Mouse (Mus musculus) forebrain, embryonic 15.5 days (tissue): Measurements from ENCODE around the gene Kif1b. TPM values are rescaled to one million over a fixed set of nuclear protein-coding genes. Genes with fewer than 3 reads are reported as not detected.

Source experiments
- ATAC-seq: fragments of 200-750 bp; cut with Nextera tagmentation; replicated peaks from 2 replicates; pipeline ENCODE4 v1.8.0; 2017; ENCODE audit warnings: mild to moderate bottlenecking, moderate TSS enrichment, moderate library complexity
- H3K27ac ChIP-seq: fragments of 300-500 bp; sonication (generic); replicated peaks from 2 replicates; pipeline ENCODE4 v1.5.1; 2015; ENCODE audit warnings: mild to moderate bottlenecking, inconsistent platforms
- H3K27me3 ChIP-seq: fragments of 300-500 bp; sonication (generic); 2 replicates; pipeline ENCODE4 v1.6.1; 2015; ENCODE audit warnings: inconsistent platforms
- H3K36me3 ChIP-seq: fragments of 300-500 bp; sonication (generic); 2 replicates; pipeline ENCODE4 v1.6.1; 2015; ENCODE audit warnings: mild to moderate bottlenecking, inconsistent platforms
- H3K4me1 ChIP-seq: fragments of 300-500 bp; sonication (generic); 2 replicates; pipeline ENCODE4 v1.6.1; 2015; ENCODE audit warnings: inconsistent platforms
- H3K4me2 ChIP-seq: fragments of 300-500 bp; sonication (generic); replicated peaks from 2 replicates; pipeline ENCODE4 v1.6.1; 2015; ENCODE audit warnings: mild to moderate bottlenecking, inconsistent platforms
- H3K4me3 ChIP-seq: fragments of 300-500 bp; sonication (generic); 2 replicates; pipeline ENCODE4 v1.5.1; 2015; ENCODE audit warnings: mild to moderate bottlenecking, inconsistent platforms
- H3K9ac ChIP-seq: fragments of 300-500 bp; sonication (generic); replicated peaks from 2 replicates; pipeline ENCODE4 v1.6.1; 2015; ENCODE audit warnings: mild to moderate bottlenecking, inconsistent platforms
- H3K9me3 ChIP-seq: fragments of 300-500 bp; sonication (generic); 2 replicates; pipeline ENCODE4 v1.6.1; 2016; ENCODE audit warnings: inconsistent platforms
- WGBS: fragments of 180-500 bp; shearing (Covaris S2); methylation state at CpG from one replicate; pipeline ENCODE4 v1.1.7; 2015; ENCODE audit warnings: mixed read lengths; 5-methylcytosine and 5-hydroxymethylcytosine counted together
- polyA plus RNA-seq: library from polyadenylated mRNA; unstranded; fragments of >200 nt; fragmentation: Nextera tagmentation; extraction: Ambion mirVana; gene quantifications from 2 replicates; pipeline ENCODE4 v1.2.1, GENCODE M21; 2015

Kif1b gene
- polyA plus RNA-seq, 1 experiment from 2014 or later, result 141 TPM

- ATAC-seq, result no peak
- H3K9me3 ChIP-seq, result no peaks in the 10 kb centered on the region
- no peak overlapping the region for H3K27ac ChIP-seq
- no peak overlapping the region for H3K9ac ChIP-seq
- no peak overlapping the region for H3K4me3 ChIP-seq
- no peaks in the 10 kb centered on the region for H3K4me1 ChIP-seq
- no peak overlapping the region for H3K4me2 ChIP-seq
- 92% methylated on average over 2 of the region's 2 CpGs for WGBS
- H3K27me3 ChIP-seq, result no peaks in the 10 kb centered on the region
- H3K36me3 ChIP-seq, result peaks cover 67% of the 10 kb centered on the region
These were observed 148.3 kb downstream of the Kif1b start for GRCm38 (mm10) chr4:149159203-149159602.

- Histone ChIP-seq H3K9ac (no peak overlapping the region), H3K9me3 (no peaks in the 10 kb centered on the region), H3K36me3 (peaks cover 79% of the 10 kb centered on the region), H3K27me3 (no peaks in the 10 kb centered on the region), H3K27ac (no peak overlapping the region), H3K4me2 (no peak overlapping the region), H3K4me3 (no peak overlapping the region), H3K4me1 (no peaks in the 10 kb centered on the region)
- ATAC-seq, result no peak
- 90% methylated on average over 8 of the region's 8 CpGs for WGBS
These were observed 150.0 kb downstream of the Kif1b start for GRCm38 (mm10) chr4:149157415-149157973.

- ATAC-seq, result no peak
- Histone ChIP-seq H3K4me2 (no peak overlapping the region), H3K4me1 (no peaks in the 10 kb centered on the region), H3K27me3 (no peaks in the 10 kb centered on the region), H3K36me3 (peaks cover 85% of the 10 kb centered on the region), H3K9ac (no peak overlapping the region), H3K27ac (no peak overlapping the region), H3K4me3 (no peak overlapping the region), H3K9me3 (no peaks in the 10 kb centered on the region)
- 90% methylated on average over 6 of the region's 6 CpGs for WGBS
These were observed 151.8 kb downstream of the Kif1b start for GRCm38 (mm10) chr4:149155711-149156110.

DNA sequence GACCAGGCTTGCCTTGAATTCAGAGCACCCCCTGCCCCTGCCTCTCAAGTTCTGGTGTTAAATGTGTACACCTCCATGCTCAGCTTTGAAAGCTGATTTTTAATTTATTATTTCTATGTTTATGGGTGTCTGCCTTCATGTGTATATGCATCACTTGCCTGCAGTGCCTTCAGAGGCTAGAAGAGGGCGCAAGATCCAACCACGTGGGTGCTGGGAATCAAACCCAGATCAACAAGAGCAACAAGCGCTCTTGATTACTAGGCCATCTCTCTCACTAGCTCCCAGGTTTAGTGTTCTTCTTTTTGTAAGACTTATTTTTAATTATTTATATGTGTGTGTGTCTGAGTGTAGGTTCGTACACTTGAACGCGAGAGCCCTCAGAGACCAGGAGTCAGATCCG is 152.6 kb downstream of the Kif1b start:
- Histone ChIP-seq H3K4me2 (no peak overlapping the region), H3K27ac (no peak overlapping the region), H3K9me3 (no peaks in the 10 kb centered on the region), H3K27me3 (no peaks in the 10 kb centered on the region), H3K4me3 (no peak overlapping the region), H3K4me1 (no peaks in the 10 kb centered on the region), H3K9ac (no peak overlapping the region), H3K36me3 (peaks cover 87% of the 10 kb centered on the region)
- over 99% methylated on average over 7 of the region's 7 CpGs for WGBS
- no peak for ATAC-seq

- H3K4me1 ChIP-seq, result no peaks in the 10 kb centered on the region
- no peaks in the 10 kb centered on the region for H3K27me3 ChIP-seq
- no peak overlapping the region for H3K27ac ChIP-seq
- 92% methylated on average over 11 of the region's 11 CpGs for WGBS
- H3K4me2 ChIP-seq, result no peak overlapping the region
- no peak for ATAC-seq
- no peaks in the 10 kb centered on the region for H3K9me3 ChIP-seq
- no peak overlapping the region for H3K4me3 ChIP-seq
- H3K36me3 ChIP-seq, result peaks cover 60% of the 10 kb centered on the region
- no peak overlapping the region for H3K9ac ChIP-seq
These were observed 156.8 kb downstream of the Kif1b start for GRCm38 (mm10) chr4:149150721-149151120.

DNA sequence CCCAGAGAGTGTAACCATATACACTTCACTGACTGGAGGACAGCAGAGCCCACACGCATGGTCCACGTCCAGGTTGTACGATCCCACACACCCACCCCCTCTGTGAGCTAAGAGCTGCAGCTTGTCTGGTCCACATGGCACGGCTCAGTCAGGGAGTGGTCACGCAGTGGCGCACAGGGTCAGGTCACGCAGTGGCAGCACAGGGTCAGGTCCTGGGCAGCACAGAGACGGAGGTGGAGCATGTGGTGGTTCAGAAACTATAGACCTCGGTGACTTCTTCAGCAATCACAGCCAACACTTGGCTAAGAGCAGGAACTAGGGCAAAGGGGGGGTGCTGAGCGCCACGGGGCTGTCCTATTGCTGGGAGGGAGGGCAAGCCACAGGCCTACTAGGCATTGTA is 157.2 kb downstream of the Kif1b start:
- Histone ChIP-seq H3K27me3 (no peaks in the 10 kb centered on the region), H3K4me3 (no peak overlapping the region), H3K4me2 (no peak overlapping the region), H3K27ac (no peak overlapping the region), H3K4me1 (no peaks in the 10 kb centered on the region), H3K9me3 (no peaks in the 10 kb centered on the region), H3K9ac (no peak overlapping the region), H3K36me3 (peaks cover 55% of the 10 kb centered on the region)
- no peak for ATAC-seq
- 91% methylated on average over 11 of the region's 11 CpGs for WGBS

DNA sequence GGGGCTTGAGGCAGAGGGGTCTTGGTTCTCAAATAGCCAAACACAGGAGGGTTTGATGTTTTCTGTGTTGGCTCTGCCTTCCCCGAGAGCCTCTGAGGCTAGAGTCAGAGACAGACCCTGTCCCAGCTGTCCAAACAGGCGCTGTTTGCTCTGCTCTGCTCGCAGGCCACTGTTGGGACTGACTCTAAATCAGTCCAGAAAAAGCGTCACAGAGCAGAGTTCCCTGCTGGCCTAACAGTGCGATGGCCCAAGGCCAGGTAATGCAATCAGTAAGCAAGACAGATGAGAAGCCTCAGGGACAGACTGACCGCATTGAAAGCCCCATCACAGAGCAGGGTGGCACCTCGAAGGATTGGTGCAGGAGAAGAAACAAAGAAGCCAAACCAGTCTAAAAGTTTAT is 157.9 kb downstream of the Kif1b start:
- Histone ChIP-seq H3K9ac (no peak overlapping the region), H3K4me2 (no peak overlapping the region), H3K27ac (no peak overlapping the region), H3K27me3 (no peaks in the 10 kb centered on the region), H3K9me3 (no peaks in the 10 kb centered on the region), H3K36me3 (peaks cover 49% of the 10 kb centered on the region), H3K4me1 (peaks cover 1% of the 10 kb centered on the region; the same call in 1 of the 2 replicates), H3K4me3 (no peak overlapping the region)
- ATAC-seq, result no peak
- WGBS, result 81% methylated on average over 7 of the region's 7 CpGs

DNA sequence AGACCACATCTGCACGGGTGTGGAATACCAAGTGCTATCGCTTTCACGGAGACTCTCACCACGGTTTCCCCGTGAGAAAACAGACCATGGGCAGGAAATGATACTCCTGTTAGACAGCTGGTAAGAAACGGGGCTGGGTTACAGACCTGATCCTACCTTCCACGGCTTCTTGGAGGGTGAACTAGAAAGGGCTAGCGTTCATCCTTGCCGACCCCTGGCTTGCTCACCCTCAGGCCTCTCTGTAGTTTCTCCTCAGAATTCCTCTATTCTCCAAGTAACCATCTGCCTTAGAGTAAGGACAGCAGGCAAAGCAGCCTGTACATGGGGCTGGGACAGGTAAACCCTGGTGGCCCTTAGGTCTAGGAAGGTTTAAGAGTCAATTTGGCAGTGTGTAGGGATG is 158.3 kb downstream of the Kif1b start:
- H3K27ac ChIP-seq, result no peak overlapping the region
- H3K4me1 ChIP-seq, result peaks cover 3% of the 10 kb centered on the region; the same call in 1 of the 2 replicates
- no peaks in the 10 kb centered on the region for H3K27me3 ChIP-seq
- ATAC-seq, result no peak
- H3K9me3 ChIP-seq, result no peaks in the 10 kb centered on the region
- H3K4me2 ChIP-seq, result no peak overlapping the region
- no peak overlapping the region for H3K9ac ChIP-seq
- WGBS, result 87% methylated on average over 9 of the region's 9 CpGs
- peaks cover 45% of the 10 kb centered on the region for H3K36me3 ChIP-seq
- H3K4me3 ChIP-seq, result no peak overlapping the region

DNA sequence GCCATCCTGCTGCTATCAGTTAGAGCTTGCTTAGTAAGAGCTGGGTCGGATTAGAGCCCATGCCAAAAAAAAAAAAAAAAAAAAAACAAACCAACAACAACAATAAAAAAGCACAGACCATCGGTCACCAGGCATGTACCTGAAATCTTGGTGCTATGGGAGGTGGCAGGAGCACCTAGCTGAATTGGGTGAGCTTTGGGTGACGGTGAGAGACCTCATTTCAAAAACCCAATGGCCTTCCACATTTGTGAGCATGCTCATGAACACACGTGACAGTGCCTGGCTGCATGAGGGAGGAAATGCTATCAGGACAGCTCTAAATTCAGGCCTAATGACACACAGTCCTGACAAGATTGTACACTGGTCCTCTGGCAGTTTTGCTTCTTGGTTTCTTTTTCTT is 159.4 kb downstream of the Kif1b start:
- H3K4me3 ChIP-seq, result no peak overlapping the region
- ATAC-seq, result no peak
- peaks cover 34% of the 10 kb centered on the region for H3K36me3 ChIP-seq
- H3K4me1 ChIP-seq, result peaks cover 3% of the 10 kb centered on the region; the same call in 1 of the 2 replicates
- no peak overlapping the region for H3K4me2 ChIP-seq
- H3K9ac ChIP-seq, result no peak overlapping the region
- H3K9me3 ChIP-seq, result no peaks in the 10 kb centered on the region
- 78% methylated on average over 4 of the region's 4 CpGs for WGBS
- H3K27ac ChIP-seq, result no peak overlapping the region
- no peaks in the 10 kb centered on the region for H3K27me3 ChIP-seq

- no peak for ATAC-seq
- no peak overlapping the region for H3K4me2 ChIP-seq
- H3K9ac ChIP-seq, result no peak overlapping the region
- peaks cover 28% of the 10 kb centered on the region for H3K36me3 ChIP-seq
- H3K27ac ChIP-seq, result no peak overlapping the region
- 87% methylated on average over 7 of the region's 7 CpGs for WGBS
- H3K4me3 ChIP-seq, result no peak overlapping the region
- H3K4me1 ChIP-seq, result peaks cover 3% of the 10 kb centered on the region; the same call in 1 of the 2 replicates
- H3K9me3 ChIP-seq, result no peaks in the 10 kb centered on the region
- no peaks in the 10 kb centered on the region for H3K27me3 ChIP-seq
These were observed 160.0 kb downstream of the Kif1b start for GRCm38 (mm10) chr4:149147528-149147927.

DNA sequence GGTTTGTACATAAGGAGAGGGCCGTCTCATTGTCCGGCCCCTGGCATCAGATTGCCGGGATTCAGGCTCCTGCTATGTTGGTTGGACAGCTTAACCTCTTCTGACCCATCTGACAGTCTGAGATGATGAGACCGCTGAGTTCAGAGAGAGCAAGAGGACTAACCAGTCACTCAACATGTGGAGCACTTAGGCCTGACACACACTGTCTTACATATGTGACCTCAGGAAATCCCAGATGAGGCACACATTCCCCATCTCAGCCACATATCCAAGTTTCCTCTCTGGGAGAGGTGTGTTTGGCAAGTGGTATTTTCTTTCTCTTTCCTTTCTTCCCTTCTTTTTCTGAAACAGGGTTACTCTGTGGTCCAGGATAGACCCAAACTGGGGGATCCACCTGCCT is 162.3 kb downstream of the Kif1b start:
- no peak for ATAC-seq
- no peak overlapping the region for H3K9ac ChIP-seq
- H3K4me3 ChIP-seq, result no peak overlapping the region
- H3K27ac ChIP-seq, result no peak overlapping the region
- no peaks in the 10 kb centered on the region for H3K27me3 ChIP-seq
- H3K4me2 ChIP-seq, result no peak overlapping the region
- 93% methylated on average over 4 of the region's 4 CpGs for WGBS
- H3K36me3 ChIP-seq, result peaks cover 9% of the 10 kb centered on the region
- H3K4me1 ChIP-seq, result peaks cover 3% of the 10 kb centered on the region; the same call in 1 of the 2 replicates
- H3K9me3 ChIP-seq, result no peaks in the 10 kb centered on the region

DNA sequence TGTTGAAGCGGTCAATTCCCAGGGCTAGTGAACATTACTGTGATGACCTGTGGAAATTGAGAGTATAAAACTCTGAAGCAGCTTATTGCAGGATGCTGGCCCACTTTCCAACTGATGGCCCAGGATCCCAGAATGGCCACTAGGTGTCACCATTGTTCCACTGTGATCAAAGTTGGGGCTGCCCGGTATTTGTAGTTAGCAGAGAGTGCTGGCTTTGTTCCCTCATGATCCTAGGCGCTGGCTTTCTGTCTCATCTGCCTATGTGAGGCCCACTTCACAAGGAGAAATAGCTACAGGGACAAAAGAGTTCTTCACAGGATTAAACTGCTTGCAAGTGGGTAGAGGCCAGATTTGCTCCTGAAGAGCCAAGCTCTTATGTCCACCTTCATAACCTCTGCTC is 163.0 kb downstream of the Kif1b start:
- H3K4me1 ChIP-seq, result peaks cover 3% of the 10 kb centered on the region; the same call in 1 of the 2 replicates

DNA sequence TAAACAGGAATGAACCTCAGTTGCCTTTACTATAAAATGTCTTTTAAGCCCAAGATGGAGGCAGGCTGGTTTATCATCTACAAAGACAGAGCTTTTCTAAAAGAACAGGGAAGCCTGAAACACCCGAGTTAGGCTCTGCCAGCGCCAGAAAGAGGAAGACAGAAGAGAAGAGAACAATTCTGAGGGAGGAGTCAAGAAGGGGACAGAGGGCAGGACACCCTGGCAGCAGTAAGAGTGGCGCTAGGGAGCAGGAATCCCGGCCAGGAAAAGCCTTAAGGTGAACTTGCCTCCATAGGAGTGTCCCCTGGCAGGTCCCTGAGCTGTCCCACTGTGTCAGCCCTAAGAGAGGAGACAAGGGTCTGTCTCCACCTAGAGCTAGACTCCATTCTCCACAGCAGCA is 163.9 kb downstream of the Kif1b start:
- no peak for ATAC-seq
- WGBS, result 22% methylated on average over 4 of the region's 4 CpGs
- no peak overlapping the region for H3K4me2 ChIP-seq

More for the DNA sequence above, 163.0 kb downstream of the Kif1b start:
- H3K4me3 ChIP-seq, result no peak overlapping the region
- no peak overlapping the region for H3K4me2 ChIP-seq
- H3K9me3 ChIP-seq, result no peaks in the 10 kb centered on the region
- 3% methylated on average over 3 of the region's 3 CpGs for WGBS
- peak; percentile 90 for ATAC-seq
- 0 out of 2 replicates have a peak, but pooled peaks cover 2% of the 10 kb centered on the region for H3K36me3 ChIP-seq
- no peak overlapping the region; the same call in 1 of the 2 replicates for H3K27ac ChIP-seq
- no peak overlapping the region for H3K9ac ChIP-seq
- no peaks in the 10 kb centered on the region for H3K27me3 ChIP-seq

More for the DNA sequence above, 163.9 kb downstream of the Kif1b start:
- no peak overlapping the region for H3K4me3 ChIP-seq
- no peaks in the 10 kb centered on the region for H3K9me3 ChIP-seq
- H3K27me3 ChIP-seq, result no peaks in the 10 kb centered on the region
- peaks cover 3% of the 10 kb centered on the region; the same call in 1 of the 2 replicates for H3K4me1 ChIP-seq
- H3K36me3 ChIP-seq, result no peaks in the 10 kb centered on the region
- H3K27ac ChIP-seq, result no peak overlapping the region
- H3K9ac ChIP-seq, result no peak overlapping the region
